Mouse (Mus musculus): ENCODE measurements at regions not wholly inside any gene's neighbourhood (a gene's known extent, or its start where the extent isn't known, plus 50 kb on each side); places are given as distances from the start of the nearest gene placed in this dataset.

- no peak for TF ChIP-seq CTCF (IDR thresholded peaks at IDR 0.05; ENCODE audit: extremely low read depth, insufficient read depth, low read length)
- no peak for TF ChIP-seq POLR2A (IDR thresholded peaks at IDR 0.05; ENCODE audit: extremely low read depth, insufficient read depth, low read length)
These were observed 974.4 kb downstream of the Epha4 start for GRCm38 (mm10) chr1:76540529-76540928.
